Mouse (Mus musculus) erythroblast, embryonic 14.5 days (primary cell): ENCODE measurements around the gene Vav3. TPM values are rescaled to one million over a fixed set of nuclear protein-coding genes. Genes with fewer than 3 reads are reported as not detected.

Source experiments
- H3K27me3 ChIP-seq: 2 replicates; pipeline ENCODE4 v1.6.1; 2012; ENCODE audit warnings: inconsistent platforms; ENCODE audit not compliant: control insufficient read depth
- H3K36me3 ChIP-seq: 2 replicates; pipeline ENCODE4 v1.6.1; 2012; ENCODE audit warnings: mild to moderate bottlenecking, inconsistent platforms; ENCODE audit not compliant: control insufficient read depth
- H3K4me1 ChIP-seq: 2 replicates; pipeline ENCODE4 v1.6.1; 2012; ENCODE audit warnings: inconsistent platforms; ENCODE audit not compliant: control insufficient read depth
- H3K4me3 ChIP-seq: replicated peaks from 2 replicates; pipeline ENCODE3; 2012; ENCODE audit warnings: moderate library complexity, mild to moderate bottlenecking, inconsistent platforms
- H3K9me3 ChIP-seq: 2 replicates; pipeline ENCODE4 v1.6.1; 2012; ENCODE audit warnings: low read length, inconsistent platforms, mixed read lengths; ENCODE audit not compliant: control insufficient read depth
- GATA1 ChIP-seq: IDR thresholded peaks from 2 replicates; pipeline ENCODE4 v1.6.1; 2012; ENCODE audit warnings: low read length, inconsistent platforms, mixed read lengths
- TAL1 ChIP-seq: IDR thresholded peaks from 3 replicates; pipeline ENCODE4 v1.6.1; 2012; ENCODE audit warnings: low read length, inconsistent platforms, mixed read lengths
- polyA plus RNA-seq: library from polyadenylated mRNA; stranded (reverse); fragments of >175 nt; gene quantifications from 2 replicates; pipeline ENCODE4 v1.2.3, GENCODE M21; 2012

Gene Vav3
- polyA plus RNA-seq, 1 experiment, result not detected

DNA sequence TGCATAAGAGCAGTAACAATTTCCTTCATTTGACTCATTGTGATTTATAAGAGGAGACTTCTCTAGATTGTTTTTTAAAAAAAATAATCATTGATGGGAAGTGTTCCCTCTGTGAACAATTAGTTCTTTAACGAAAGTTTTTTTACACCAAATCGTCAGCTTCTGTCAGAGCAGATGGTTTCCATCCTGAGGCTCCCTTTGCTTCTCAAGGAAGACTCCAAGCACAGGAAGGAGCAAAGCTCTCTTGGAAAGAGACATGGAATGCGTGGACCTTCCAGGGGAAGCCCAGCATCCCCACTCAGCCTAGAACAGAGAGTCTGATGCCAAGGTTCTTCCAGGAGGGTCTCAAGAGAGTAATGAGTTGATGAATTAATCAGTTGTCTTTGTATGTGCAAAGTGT, 281.3 kb downstream of the Vav3 start:
- Histone ChIP-seq H3K9me3 (no peaks in the 10 kb centered on the region), H3K4me1 (no peaks in the 10 kb centered on the region), H3K36me3 (no peaks in the 10 kb centered on the region), H3K27me3 (no peaks in the 10 kb centered on the region), H3K4me3 (no peak overlapping the region)
- no peak for TF ChIP-seq GATA1
- TF ChIP-seq TAL1, result no peak

DNA sequence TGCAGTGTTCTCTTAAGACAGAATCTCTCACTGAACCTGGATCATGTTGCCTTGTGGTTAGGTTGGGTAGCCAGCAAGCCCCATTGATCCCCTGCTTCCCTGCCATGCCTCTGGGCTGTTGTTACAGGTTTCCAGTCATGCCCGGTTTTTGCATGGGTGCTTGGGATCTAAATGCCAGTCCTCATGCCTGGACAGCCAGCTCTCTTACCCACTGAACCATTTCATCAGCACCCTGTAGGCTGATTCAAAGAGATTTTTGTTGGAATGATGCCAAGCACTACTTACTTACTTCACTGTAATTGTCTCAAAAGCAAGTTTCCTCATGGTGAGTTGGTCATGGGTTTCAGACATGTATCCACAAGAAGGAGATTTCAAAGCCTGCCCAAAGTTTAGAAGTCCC, 281.9 kb downstream of the Vav3 start:
- no peak for TF ChIP-seq GATA1
- TF ChIP-seq TAL1, result no peak
- Histone ChIP-seq H3K9me3 (no peaks in the 10 kb centered on the region), H3K4me3 (no peak overlapping the region), H3K4me1 (no peaks in the 10 kb centered on the region), H3K36me3 (no peaks in the 10 kb centered on the region), H3K27me3 (no peaks in the 10 kb centered on the region)

DNA sequence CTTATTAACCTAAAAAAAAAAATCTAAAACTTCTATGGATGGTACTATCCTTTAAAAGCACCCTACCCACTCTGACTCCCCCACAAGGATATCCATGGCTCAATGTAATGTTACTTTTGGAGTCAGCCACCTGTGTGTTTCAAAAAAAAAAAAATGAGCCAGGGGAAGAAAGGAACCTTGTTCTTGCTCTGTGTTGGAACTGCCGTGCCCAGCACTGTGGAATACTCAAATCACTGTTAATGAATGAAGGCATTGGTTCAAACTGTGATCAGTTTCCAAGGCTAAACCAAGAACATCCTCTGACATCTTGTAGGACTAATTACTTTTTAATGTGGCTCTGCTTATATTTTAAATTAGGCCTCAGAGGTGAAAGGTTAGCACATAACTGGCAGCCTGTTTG, 282.4 kb downstream of the Vav3 start:
- Histone ChIP-seq H3K36me3 (no peaks in the 10 kb centered on the region), H3K9me3 (no peaks in the 10 kb centered on the region)

DNA sequence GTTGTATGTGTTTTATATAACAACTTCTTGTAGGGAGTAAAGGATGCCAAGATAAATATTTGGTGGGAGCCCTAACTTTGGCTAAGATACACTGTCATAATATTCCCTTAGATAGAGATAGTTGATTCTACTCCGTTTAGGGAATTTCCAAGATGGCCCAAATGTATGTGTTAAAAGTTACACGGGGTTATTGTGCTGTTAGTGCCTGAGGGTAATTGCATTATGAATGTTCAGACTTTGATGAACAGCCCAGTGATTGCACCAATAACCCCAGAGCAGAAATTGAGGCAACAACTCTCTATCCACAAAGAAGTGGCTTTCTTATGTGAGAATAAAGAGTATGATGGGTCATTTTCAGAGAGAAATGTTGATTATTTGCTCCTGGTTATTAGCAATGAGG, 283.3 kb downstream of the Vav3 start:
- TF ChIP-seq TAL1, result no peak
- TF ChIP-seq GATA1, result no peak
- Histone ChIP-seq H3K4me1 (no peaks in the 10 kb centered on the region), H3K27me3 (no peaks in the 10 kb centered on the region), H3K36me3 (no peaks in the 10 kb centered on the region), H3K4me3 (no peak overlapping the region), H3K9me3 (no peaks in the 10 kb centered on the region)

More for the DNA sequence above, 282.4 kb downstream of the Vav3 start:
- no peaks in the 10 kb centered on the region for H3K27me3 ChIP-seq
- no peaks in the 10 kb centered on the region for H3K4me1 ChIP-seq
- no peak overlapping the region for H3K4me3 ChIP-seq
- no peak for TF ChIP-seq TAL1
- TF ChIP-seq GATA1, result no peak

DNA sequence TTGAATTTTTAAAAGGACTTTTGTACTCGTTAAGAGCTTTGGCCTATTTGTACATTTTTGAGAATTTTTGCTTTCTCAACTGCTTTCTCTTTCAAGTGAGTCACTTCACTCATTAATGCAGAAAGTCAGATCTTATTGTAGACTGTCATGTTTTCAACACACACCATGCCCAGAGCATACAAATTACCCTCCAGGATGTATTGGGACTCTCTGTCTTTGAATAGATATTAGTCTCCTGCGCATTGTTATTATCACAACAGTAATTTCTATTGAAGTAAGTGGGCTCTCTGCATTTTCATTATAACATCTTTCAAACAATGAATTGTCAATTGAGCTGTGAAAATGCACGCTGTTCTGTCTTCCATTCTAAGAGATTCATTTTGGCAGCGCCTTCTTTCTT, 295.6 kb downstream of the Vav3 start:
- Histone ChIP-seq H3K9me3 (no peaks in the 10 kb centered on the region), H3K27me3 (no peaks in the 10 kb centered on the region), H3K4me3 (no peak overlapping the region), H3K36me3 (no peaks in the 10 kb centered on the region), H3K4me1 (no peaks in the 10 kb centered on the region)
- no peak for TF ChIP-seq TAL1
- TF ChIP-seq GATA1, result no peak

DNA sequence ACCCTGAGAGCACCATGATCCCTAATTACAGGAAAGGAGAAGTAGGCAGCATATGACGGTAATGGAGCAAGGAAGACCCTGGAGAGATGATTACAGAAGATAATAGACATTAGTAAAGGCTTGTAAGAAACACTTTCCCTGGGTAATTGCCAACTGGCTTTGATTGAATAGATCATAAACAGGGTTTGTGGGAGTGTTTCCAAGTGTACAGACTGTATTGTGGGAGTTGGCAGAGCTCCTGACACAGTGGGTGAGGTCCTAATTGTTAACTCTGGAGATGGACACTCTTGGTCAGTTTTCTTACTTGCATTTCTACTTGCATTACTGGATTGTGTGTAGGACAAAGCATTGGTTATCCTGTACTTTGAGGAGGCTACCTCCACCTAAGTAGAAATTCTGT, 298.9 kb downstream of the Vav3 start:
- TF ChIP-seq TAL1 (no peak), GATA1 (no peak)

DNA sequence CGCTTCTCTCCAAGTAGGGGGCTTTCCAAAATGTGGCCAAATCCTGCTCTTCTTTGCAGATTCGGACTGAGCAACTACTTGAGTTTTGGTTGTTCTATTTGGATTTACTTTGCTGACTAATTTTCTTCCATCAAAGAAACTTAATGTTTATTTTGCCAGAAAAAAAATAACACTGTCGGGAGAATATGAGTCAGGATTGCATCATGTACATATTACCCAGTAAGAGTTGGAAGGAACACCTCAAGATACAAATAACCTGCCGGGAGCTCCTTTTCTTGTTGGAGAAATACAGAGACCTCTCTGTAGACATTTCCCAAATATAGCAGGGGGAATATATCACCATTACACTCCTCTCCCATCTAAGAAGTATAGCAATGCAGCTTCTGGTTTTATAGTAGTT, 300.3 kb downstream of the Vav3 start:
- H3K36me3 ChIP-seq, result no peaks in the 10 kb centered on the region
- H3K27me3 ChIP-seq, result no peaks in the 10 kb centered on the region
- no peaks in the 10 kb centered on the region for H3K4me1 ChIP-seq
- no peak overlapping the region for H3K4me3 ChIP-seq
- no peak for TF ChIP-seq TAL1
- no peak for TF ChIP-seq GATA1
- H3K9me3 ChIP-seq, result no peaks in the 10 kb centered on the region

More for the DNA sequence above, 298.9 kb downstream of the Vav3 start:
- no peaks in the 10 kb centered on the region for H3K9me3 ChIP-seq
- H3K4me3 ChIP-seq, result no peak overlapping the region
- no peaks in the 10 kb centered on the region for H3K27me3 ChIP-seq
- no peaks in the 10 kb centered on the region for H3K36me3 ChIP-seq
- no peaks in the 10 kb centered on the region for H3K4me1 ChIP-seq

DNA sequence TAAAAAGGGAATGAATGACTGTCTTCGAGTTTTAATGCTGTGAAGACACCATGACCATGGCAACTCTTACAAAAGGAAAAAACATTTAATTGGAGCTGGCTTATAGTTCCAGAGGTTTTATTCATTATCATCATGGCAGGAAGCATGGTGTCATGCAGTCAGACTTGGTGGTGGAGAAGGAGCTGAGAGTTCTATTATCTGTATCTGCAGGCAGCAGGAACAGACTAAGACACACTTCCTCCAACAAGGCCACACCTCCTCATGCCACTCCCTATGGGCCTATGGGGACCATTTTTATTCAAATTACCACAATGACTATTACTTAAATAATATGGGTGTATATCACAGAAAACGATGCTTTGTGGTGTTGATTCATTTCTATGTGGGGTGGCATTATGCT, 307.8 kb downstream of the Vav3 start:
- no peaks in the 10 kb centered on the region for H3K9me3 ChIP-seq
- H3K36me3 ChIP-seq, result no peaks in the 10 kb centered on the region
- H3K4me3 ChIP-seq, result no peak overlapping the region
- no peaks in the 10 kb centered on the region for H3K27me3 ChIP-seq
- TF ChIP-seq TAL1, result no peak
- no peak for TF ChIP-seq GATA1
- no peaks in the 10 kb centered on the region for H3K4me1 ChIP-seq

DNA sequence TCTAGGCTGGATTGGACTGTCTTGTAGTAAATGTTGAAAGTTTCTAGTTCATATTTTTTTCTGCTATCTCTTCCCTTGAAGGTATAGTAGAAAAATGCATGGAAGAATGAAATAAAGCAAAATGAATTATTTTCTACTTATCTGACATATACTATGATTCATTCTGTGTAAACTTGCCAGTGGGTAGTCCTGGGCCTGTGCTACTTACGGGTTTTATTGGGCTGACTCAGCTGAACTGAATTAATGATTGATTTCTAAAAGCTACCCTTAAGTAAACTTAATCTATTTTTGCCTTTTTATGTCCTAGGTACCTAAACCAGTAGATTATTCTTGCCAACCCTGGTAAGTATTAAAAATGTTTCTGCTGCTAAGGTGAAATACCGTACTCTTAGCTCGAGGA, 311.0 kb downstream of the Vav3 start:
- Histone ChIP-seq H3K36me3 (no peaks in the 10 kb centered on the region), H3K27me3 (no peaks in the 10 kb centered on the region)
- TF ChIP-seq TAL1 (no peak), GATA1 (no peak)

DNA sequence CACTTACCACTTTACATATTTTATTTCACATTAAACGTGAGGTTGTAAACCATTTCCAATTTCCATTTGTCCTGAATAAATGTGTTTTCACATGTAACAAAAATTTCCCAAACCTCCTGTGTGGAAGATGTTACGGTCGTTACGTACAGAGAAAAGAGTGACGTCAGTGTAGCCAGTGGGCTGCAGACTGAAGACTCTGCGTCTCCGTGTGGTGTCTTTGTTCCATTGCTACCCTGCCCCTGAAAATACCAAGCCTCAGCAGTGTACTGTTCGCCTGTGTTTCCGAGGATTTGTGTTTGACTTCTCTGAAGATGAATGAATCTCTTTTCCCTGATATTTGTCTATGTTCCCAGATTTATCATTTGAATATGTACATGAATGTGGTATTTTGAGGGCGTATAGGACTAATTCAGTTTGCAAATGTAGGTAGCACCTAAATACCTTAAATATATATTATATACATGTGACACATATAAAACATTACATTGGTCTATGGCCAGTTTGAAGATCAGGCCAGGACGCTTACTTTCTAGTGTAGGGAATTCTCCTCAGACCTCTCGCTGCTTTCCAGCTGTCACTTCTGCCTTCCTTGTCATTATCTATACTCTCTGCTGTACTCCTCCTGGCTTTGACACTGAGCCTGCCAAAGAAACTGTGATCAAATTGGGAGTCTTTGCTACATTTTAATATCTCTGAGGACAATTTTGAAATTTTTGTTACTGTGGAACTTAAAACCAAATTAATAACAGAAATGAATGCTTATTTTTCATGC, 312.6 kb downstream of the Vav3 start:
- H3K36me3 ChIP-seq, result no peaks in the 10 kb centered on the region
- no peaks in the 10 kb centered on the region for H3K27me3 ChIP-seq
- no peaks in the 10 kb centered on the region for H3K4me1 ChIP-seq
- no peaks in the 10 kb centered on the region for H3K9me3 ChIP-seq
- TF ChIP-seq GATA1, result no peak
- TF ChIP-seq TAL1, result no peak
- H3K4me3 ChIP-seq, result no peak overlapping the region

More for the DNA sequence above, 311.0 kb downstream of the Vav3 start:
- Histone ChIP-seq H3K4me1 (no peaks in the 10 kb centered on the region), H3K4me3 (no peak overlapping the region), H3K9me3 (no peaks in the 10 kb centered on the region)
